Mouse (Mus musculus) cerebellum, adult 11-12 months (tissue): ENCODE data around the gene Zfp641.

Source experiments
- DNase-seq: peaks from one replicate; pipeline ENCODE4 v3.0.0; 2022

Zfp641 gene

DNA sequence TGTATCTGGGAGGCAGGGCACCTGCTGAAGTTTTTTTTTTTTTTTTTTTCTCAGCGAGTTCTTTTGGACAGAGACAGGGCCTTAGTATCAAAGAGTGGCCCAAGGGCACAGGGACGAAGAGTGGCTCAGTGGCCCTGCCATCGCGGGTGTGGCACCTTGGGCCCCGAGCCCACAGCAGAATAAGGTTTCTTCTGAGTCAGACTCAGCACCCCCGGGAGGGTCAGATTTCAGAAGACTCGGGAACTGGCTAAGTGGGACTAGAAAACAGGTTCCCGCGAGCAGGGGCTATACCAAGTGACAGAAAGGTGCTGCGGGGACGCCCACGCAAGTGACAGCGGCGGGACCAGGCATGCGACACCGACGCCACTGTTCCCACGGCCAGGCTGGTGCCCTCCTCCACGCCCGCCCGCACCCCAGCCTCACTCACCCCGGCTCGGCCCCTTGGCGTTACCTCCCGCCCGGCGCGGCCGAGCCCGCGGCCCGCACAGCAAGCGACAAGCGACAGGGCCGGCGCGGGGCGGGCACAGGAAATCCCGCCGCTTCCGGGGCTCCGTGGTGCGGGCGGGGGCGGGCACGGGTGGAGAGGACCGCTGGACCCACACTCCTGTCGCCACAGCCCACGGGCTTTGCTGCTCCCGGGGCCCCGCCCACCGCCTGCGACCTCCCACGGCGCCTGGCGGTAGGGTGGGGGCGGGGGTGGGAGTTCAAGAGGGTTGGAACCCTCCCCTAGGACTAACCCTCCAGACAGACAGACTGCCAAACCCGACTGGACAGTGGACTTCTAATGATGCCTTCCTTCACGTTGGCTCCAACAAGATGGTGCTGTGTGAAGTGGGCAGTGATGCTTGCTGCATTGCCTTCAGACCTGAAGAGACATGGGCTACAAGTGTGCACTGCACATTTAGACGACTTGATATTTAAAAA, at the start of gene Zfp641:
TSS of gene Zfp641 (minus strand) at position 534 of the 924 bp plus-strand sequence.
- peak; percentile 65 for DNase-seq

DNA sequence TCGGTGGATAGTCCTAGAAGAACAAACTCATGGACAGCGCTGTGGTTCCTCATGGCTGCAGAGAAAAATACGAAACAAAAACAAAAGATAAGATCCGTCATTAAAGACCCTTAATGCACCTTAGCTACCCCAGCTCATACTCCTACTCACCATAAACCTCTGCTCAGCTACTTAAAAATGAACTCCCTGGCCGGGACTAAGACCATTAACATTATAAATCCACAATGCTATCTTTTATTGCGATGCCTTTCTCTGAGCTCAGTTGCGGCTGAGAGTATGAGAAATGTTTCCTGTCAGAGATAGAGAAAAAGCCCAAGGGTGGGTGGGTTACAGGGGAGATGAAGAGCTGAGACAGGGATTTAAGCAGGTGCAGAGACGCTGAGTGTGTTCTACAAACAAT, 44.9 kb upstream of the Zfp641 start, which contains the start of gene Olfr284:
TSS of gene Olfr284 (minus strand) at position 101 of the 400 bp plus-strand sequence.
- DNase-seq: no peak

DNA sequence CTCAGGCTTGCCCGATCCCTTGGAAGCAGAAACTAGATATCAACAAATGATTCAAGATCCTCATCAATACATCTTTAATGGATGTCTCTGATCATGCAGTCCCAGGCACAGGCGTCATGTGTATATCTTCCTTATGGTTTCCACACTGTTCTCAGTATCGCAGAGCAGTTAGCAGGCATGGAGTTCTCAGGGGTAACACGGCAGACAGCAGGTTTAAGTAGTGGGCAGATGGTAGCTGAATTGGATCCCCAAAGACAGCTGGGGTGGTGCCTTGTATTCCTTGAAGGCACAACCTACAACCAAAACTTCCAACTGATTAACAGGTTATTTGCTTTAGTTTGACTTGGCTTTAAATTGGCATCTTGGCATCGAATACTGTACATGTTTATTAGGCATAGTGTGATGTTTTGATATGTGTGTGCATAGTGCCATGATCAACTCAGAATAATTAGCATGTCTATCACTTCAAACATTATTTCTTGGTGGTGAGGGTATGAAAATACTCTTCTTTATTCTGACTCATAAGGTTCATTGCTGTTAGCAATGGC, 21.3 kb upstream of the Zfp641 start, which contains the start of gene Olfr285:
TSS of gene Olfr285 (minus strand) at position 177 of the 548 bp plus-strand sequence.
- DNase-seq: no peak

GRCm38 (mm10) chr15:98315703-98316102, 19.7 kb upstream of the Zfp641 start:
- DNase-seq: no peak

- no peak for DNase-seq
Observed at GRCm38 (mm10) chr15:98293651-98294050, 2.3 kb downstream of the Zfp641 start.

DNA sequence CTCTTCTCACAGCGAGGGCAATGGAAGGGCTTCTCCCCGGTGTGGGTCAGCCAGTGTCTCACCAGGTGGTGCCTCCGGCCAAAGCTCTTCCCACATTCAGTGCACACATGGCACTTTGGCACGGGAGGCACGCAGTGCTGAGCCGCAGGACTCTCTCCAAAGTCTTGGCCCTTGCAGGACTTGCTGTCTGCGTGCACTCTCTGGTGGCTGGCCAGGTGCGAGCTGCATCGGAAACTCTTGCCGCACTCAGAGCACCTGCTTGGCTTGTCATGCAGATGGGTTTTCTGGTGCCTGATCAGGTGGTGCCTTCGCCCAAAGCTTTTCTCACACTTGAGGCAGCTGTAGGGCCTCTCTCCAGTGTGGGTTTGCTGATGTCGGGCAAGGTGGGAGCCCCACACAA, 7.4 kb downstream of the Zfp641 start:
- DNase-seq: peak; percentile 39

GRCm38 (mm10) chr15:98286418-98286817, 9.5 kb downstream of the Zfp641 start:
- no peak for DNase-seq

DNA sequence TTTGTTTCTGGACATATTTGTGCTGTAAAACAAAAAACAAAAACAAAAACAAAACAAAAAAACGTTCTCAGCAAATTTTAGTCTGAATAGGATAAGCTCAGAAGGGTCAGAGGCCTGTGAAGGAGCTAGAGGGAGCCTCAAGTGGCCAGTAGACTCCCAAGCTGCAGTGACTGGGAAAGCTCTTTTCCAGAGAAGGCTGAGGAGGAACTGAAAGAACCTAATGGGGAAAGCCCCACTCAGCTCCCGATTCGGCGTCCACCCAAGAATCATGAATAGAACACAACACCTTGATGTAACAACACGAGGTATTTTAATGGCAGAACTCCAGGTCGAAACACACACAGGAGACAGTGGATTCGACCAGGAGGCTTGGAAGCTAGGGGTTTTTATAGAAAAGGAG, 38.2 kb downstream of the Zfp641 start:
- DNase-seq: no peak

- no peak for DNase-seq
Observed at GRCm38 (mm10) chr15:98257193-98257592, 38.8 kb downstream of the Zfp641 start, which contains the start of gene H1fnt. H1fnt (minus strand) TSS chr15:98257293.

GRCm38 (mm10) chr15:98256271-98256670, 39.7 kb downstream of the Zfp641 start:
- DNase-seq: peak; percentile 35
